Mouse (Mus musculus): ENCODE results near the gene Tcte1.

Tcte1 gene

GRCm38 (mm10) chr17:45547461-45548190 lies 24.4 kb downstream of the Tcte1 start:
- DNase-seq (ENCODE audit: low spot score in 2 of 2), result no peak

- no peak for DNase-seq (ENCODE audit: low spot score in 2 of 2)
Observed at GRCm38 (mm10) chr17:45548541-45549512, 25.6 kb downstream of the Tcte1 start.

- no peak for DNase-seq (ENCODE audit: low spot score in 2 of 2)
Observed at GRCm38 (mm10) chr17:45549617-45550181, 26.5 kb downstream of the Tcte1 start, which contains the start of gene Tmem151b. Gene Tmem151b, minus strand, starts transcription at chr17:45549677.

- DNase-seq (ENCODE audit: low spot score in 2 of 2), result no peak
Observed at GRCm38 (mm10) chr17:45550253-45550652, 27.0 kb downstream of the Tcte1 start.

GRCm38 (mm10) chr17:45551249-45551796 lies 28.1 kb downstream of the Tcte1 start:
- no peak for DNase-seq (ENCODE audit: low spot score in 2 of 2)

DNA sequence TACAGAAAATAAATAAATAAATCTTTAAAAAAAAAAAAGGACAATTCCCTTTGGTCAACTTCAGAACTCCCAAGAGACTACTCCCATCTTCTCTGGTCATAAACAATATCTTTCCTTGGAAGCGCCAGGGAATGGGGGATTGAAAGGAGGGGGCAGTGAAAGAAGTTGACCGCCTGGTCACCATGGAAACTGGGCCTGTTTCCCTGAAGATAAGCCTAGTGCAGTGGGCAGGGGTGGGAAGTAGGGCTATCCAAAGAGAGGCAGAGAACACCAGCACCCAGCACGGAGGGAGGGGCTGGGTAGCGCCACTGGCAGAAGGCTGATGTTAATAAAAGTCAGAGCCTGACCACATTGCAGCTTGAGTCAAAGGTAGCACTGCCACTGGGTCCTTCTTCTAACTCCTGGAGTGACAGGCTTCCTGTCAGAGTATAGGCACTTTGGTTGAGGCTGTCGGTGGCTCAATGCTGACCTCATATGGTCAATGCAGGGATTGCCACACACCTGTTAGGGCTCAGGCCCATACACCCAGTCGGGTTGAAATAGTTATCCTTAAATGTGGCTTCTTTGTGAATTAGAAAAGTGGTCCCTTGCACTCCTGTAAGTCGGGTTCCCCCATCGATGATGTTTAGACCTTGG lies 28.7 kb downstream of the Tcte1 start:
- DNase-seq (ENCODE audit: low spot score in 2 of 2), result peak; percentile 71 to 85

GRCm38 (mm10) chr17:45553065-45553464 lies 29.8 kb downstream of the Tcte1 start:
- no peak for DNase-seq (ENCODE audit: low spot score in 2 of 2)

DNA sequence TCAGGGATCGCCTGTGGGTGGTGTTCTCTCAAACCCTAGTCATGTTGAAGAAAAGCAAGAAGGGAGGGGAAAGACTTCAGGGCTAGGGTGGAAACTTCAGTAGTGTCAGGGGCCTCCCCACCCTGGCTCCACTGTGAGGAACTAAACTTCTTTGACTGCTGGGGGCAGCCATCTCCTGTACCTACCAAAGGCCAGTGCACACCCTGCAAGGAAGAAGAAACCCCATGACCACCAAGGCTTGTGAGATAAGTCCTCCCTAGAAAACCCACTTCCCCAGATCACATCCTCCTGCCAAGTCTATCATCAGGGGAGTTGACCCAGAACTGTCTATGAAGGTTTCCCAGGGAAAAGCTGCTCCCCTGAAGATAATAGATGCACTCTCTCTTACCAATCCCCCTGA lies 31.2 kb downstream of the Tcte1 start:
- DNase-seq (ENCODE audit: low spot score in 2 of 2), result no peak

DNA sequence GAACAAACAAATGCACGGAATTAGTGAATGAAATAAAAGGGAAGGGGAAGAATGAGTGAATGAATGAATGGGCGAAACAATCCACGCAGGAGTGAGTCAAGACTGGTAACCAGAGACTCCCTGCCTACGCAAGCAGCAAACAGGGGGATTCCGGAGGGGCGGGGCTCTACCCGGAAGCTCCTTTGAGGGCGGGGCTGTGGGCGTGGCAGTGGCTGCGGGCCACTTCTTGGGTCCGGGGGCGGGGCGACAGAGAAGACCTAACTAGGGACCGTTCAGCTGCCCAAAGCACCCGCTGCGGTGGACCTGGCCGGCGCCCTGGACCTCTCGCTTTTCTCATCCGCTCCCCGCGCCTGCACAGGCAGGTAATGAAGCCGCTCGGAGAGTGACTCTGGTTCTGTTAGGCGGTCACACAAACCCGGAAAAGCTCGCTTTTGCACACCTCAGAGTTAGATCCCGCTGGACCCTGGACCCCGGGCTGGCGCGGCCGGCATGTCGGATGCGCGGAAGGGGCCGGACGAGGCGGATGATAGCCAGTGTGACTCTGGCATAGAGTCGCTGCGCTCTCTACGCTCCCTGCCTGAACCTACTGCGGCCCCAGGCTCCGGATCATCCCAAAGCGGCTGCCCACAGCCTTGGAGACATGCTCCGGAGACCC lies 32.3 kb downstream of the Tcte1 start, which contains the start of gene Nfkbie:
TSS of gene Nfkbie (plus strand) at position 252 of the 655 bp plus-strand sequence.
- DNase-seq (ENCODE audit: low spot score in 2 of 2), result peak; percentile 94 to 97

DNA sequence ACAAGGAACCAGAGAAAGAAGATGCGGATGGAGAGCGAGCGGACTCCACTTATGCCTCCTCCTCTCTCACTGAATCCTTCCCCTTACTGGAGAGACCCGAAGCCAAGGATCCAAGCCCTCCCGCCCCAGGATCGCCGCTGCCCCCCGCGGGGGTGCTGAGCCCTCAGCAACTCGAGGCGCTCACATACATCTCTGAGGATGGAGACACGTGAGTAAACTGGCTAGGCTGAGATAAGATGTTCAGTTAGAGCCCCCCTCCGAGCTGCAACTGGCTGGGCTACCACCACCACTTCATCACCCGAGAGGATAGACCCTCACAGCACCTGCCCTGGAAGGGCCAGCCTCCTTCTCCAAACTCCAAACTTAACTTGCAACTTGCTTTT lies 32.9 kb downstream of the Tcte1 start:
- DNase-seq (ENCODE audit: low spot score in 2 of 2), result no peak

DNA sequence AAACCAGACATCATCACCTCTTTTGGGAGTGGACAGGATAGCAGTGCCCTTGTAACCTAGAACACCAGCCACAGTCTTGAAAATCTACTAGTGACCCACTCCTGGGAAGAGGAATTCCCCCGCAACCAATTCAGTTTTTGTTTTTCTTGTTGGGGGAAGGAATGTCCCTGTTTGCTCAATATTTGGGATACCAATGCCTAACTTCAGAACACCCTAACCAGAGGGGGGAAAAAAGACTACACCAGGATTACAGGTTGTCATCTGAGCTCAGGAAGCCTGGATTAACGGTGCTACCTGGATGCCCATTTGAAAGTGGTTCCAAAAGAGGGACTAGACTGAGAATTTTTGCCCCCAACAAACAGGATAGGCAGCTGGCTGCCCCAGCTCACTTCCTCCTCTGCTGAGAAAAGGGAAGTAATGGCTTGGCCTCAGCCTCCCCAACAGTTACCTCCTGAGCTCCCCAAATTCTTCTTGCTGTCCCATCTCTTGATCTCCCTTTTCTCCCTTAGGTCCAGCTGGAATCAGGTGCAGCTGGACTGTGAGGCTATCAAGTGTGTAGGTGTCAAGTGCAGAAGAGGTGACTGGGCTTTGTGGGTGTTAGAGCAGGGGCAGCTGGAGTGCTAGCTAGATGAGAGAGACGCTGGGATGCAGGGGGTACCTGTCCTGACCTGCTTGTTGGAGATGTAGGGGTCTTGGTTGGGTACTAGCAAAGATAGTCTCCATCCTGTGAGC lies 33.4 kb downstream of the Tcte1 start:
- DNase-seq (ENCODE audit: low spot score in 2 of 2), result peak in 1 of 2 experiments; percentile 38

- DNase-seq (ENCODE audit: low spot score in 2 of 2), result peak in 1 of 2 experiments; percentile 31
Observed at GRCm38 (mm10) chr17:45557246-45557824, 34.1 kb downstream of the Tcte1 start.

- DNase-seq (ENCODE audit: low spot score in 2 of 2), result peak; percentile 25 to 74
Observed at GRCm38 (mm10) chr17:45557998-45558862, 35.0 kb downstream of the Tcte1 start.

GRCm38 (mm10) chr17:45559732-45560525 lies 36.7 kb downstream of the Tcte1 start:
- no peak for DNase-seq (ENCODE audit: low spot score in 2 of 2)

DNA sequence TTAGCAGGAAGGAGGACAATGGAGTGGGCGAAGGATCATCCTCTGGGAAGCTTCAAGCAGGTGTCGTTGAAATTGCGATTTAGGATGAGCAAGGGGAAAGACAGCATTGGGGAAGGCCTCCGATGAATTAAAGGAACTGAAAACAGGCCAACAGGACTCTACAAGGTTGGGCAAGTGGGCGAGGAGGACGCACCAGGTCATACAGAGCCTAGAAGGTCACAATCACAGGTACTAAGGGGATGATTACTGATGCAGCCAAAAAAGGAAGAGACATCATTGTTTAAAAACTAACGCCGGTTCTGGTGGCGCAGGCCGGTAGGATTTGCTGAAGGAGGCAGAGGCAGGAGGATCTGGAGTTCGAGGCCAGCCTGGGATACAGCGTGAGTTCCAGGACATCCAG lies 40.0 kb downstream of the Tcte1 start:
- DNase-seq (ENCODE audit: low spot score in 2 of 2), result no peak

DNA sequence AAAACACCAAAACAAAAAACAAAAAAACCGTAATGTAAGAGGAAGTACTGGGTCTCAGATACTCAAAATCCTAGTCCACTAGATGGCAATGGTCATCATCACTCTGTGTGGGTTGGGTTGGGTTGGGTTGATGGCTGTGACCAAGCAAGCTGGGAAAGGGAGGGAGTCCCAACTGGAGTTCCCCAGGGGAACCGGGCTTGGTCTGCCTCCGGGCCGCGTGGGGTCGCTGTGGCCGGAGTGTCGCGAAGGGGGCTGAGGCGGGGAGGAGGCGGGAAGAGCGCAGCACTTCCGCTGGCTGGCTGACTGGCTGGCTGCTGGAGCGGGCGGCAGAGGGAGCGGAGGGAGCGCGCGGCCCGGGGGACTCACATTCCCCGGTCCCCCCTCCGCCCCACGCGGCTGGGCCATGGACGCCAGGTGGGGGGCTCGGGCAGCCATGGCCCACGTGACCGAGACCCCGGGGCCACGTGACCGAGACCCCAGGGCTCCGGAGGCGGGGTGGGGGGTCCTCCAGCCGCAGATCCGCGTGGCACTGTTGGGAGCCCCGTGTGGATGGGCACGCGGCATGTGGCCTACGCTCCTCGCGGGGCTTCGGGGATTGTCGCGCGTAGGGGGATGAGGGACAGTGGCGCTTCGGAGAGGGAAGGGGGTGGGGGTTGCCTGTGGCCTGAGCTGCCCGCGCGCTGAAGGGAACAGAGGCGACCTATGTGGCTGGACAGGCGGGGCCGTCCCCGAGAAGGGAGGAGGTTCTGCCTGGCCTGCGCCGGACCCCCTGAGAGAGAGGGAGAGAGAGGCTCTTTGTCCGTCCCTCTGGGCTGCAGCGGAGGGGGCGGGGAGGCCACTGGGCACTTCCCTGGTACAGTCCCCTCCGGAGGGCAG lies 40.7 kb downstream of the Tcte1 start, which contains the start of gene Slc35b2:
TSS of gene Slc35b2 (plus strand) at position 220 of the 876 bp plus-strand sequence.
- DNase-seq (ENCODE audit: low spot score in 2 of 2), result peak; percentile 88 to 95

GRCm38 (mm10) chr17:45564531-45565084 lies 41.4 kb downstream of the Tcte1 start:
- DNase-seq (ENCODE audit: low spot score in 2 of 2), result no peak
